ENCODE assay signal across 8 mouse cellular contexts in genomic region chr2:26123079-26123648, GRCm38 (mm10). TPM values are rescaled to one million over a fixed set of nuclear protein-coding genes. Genes with fewer than 3 reads are reported as not detected.
A peak's percentile ranks its signal among the peaks of the same experiment; 100 is the strongest.
DNase-seq lines count a peak whose midpoint lies in the region; ATAC-seq lines count a peak whose summit lies in the region.

Nacc2 (minus strand) TSS chr2:26123220.

- WGBS in forebrain, embryonic 15.5 days = 29% methylated on average over 9 of the region's 9 CpGs
- WGBS in hindbrain, embryonic 12.5 days = 27% methylated on average over 9 of the region's 9 CpGs
- WGBS in limb, embryonic 15.5 days = 25% methylated on average over 9 of the region's 9 CpGs
- WGBS in stomach, embryonic 16.5 days = 26% methylated on average over 9 of the region's 9 CpGs

- no peak for ATAC-seq in erythroblast, adult 5-6 weeks (replicated peaks; ENCODE audit: low FRiP score, poor library complexity, severe bottlenecking)
- no peak for ATAC-seq in forebrain, embryonic 15.5 days (replicated peaks)
- no peak for ATAC-seq in hindbrain, embryonic 12.5 days (ENCODE audit: low FRiP score)
- ATAC-seq in limb, embryonic 15.5 days (ENCODE audit: insufficient number of reproducible peaks, low FRiP score, low TSS enrichment, low read depth) = no peak
- no peak for ATAC-seq in stomach, embryonic 16.5 days (ENCODE audit: insufficient read depth, low FRiP score)

- peaks cover 53% of the 10 kb centered on the region for H3K27me3 ChIP-seq in erythroblast, embryonic 14.5 days (ENCODE audit: control insufficient read depth)
- H3K27me3 ChIP-seq in forebrain, embryonic 15.5 days = peaks cover 39% of the 10 kb centered on the region
- peaks cover 54% of the 10 kb centered on the region for H3K27me3 ChIP-seq in hindbrain, embryonic 12.5 days
- peaks cover 21% of the 10 kb centered on the region for H3K27me3 ChIP-seq in limb, embryonic 15.5 days
- no peaks in the 10 kb centered on the region for H3K27me3 ChIP-seq in stomach, embryonic 16.5 days (ENCODE audit: control insufficient read depth, insufficient read depth, low read length)

- H3K9ac ChIP-seq in forebrain, embryonic 15.5 days (replicated peaks) = peak within 1 kb of the TSS; percentile 54
- H3K9ac ChIP-seq in hindbrain, embryonic 12.5 days = peak within 1 kb of the TSS; percentile 74
- peak within 1 kb of the TSS; percentile 62 for H3K9ac ChIP-seq in limb, embryonic 15.5 days
- peak within 1 kb of the TSS; percentile 85 for H3K9ac ChIP-seq in stomach, embryonic 16.5 days (ENCODE audit: low read length)

- H3K27ac ChIP-seq in forebrain, embryonic 15.5 days (replicated peaks) = no peak within 1 kb of the TSS
- H3K27ac ChIP-seq in hindbrain, embryonic 12.5 days = no peak within 1 kb of the TSS
- peak within 1 kb of the TSS; percentile 62 for H3K27ac ChIP-seq in limb, embryonic 15.5 days
- H3K27ac ChIP-seq in stomach, embryonic 16.5 days (ENCODE audit: low read length) = peak within 1 kb of the TSS; percentile 28; the same call in 1 of the 2 replicates

- peaks cover 24% of the 10 kb centered on the region for H3K4me1 ChIP-seq in erythroblast, embryonic 14.5 days (ENCODE audit: control insufficient read depth)
- peaks cover 24% of the 10 kb centered on the region for H3K4me1 ChIP-seq in forebrain, embryonic 15.5 days
- H3K4me1 ChIP-seq in hindbrain, embryonic 12.5 days = peaks cover 20% of the 10 kb centered on the region
- peaks cover 27% of the 10 kb centered on the region for H3K4me1 ChIP-seq in limb, embryonic 15.5 days
- H3K4me1 ChIP-seq in stomach, embryonic 16.5 days (ENCODE audit: control insufficient read depth, insufficient read depth, low read length) = peaks cover 28% of the 10 kb centered on the region

- peaks cover 3% of the 10 kb centered on the region; the same call in 1 of the 2 replicates for H3K9me3 ChIP-seq in erythroblast, embryonic 14.5 days (ENCODE audit: control insufficient read depth, low read length)
- no peaks in the 10 kb centered on the region for H3K9me3 ChIP-seq in forebrain, embryonic 15.5 days
- H3K9me3 ChIP-seq in hindbrain, embryonic 12.5 days (replicated peaks) = no peaks in the 10 kb centered on the region
- no peaks in the 10 kb centered on the region for H3K9me3 ChIP-seq in limb, embryonic 15.5 days
- H3K9me3 ChIP-seq in stomach, embryonic 16.5 days (replicated peaks; ENCODE audit: control insufficient read depth, low read length) = no peaks in the 10 kb centered on the region

- H3K4me3 ChIP-seq in erythroblast, embryonic 14.5 days (replicated peaks) = peak within 1 kb of the TSS; percentile 64
- H3K4me3 ChIP-seq in forebrain, embryonic 15.5 days = peak within 1 kb of the TSS; percentile 80
- H3K4me3 ChIP-seq in hindbrain, embryonic 12.5 days = peak within 1 kb of the TSS; percentile 83
- H3K4me3 ChIP-seq in limb, embryonic 15.5 days = peak within 1 kb of the TSS; percentile 74
- H3K4me3 ChIP-seq in stomach, embryonic 16.5 days (replicated peaks; ENCODE audit: low read length) = peak within 1 kb of the TSS; percentile 63

- H3K36me3 ChIP-seq in erythroblast, embryonic 14.5 days (ENCODE audit: control insufficient read depth) = no peaks in the 10 kb centered on the region
- no peaks in the 10 kb centered on the region for H3K36me3 ChIP-seq in forebrain, embryonic 15.5 days
- no peaks in the 10 kb centered on the region for H3K36me3 ChIP-seq in hindbrain, embryonic 12.5 days
- H3K36me3 ChIP-seq in limb, embryonic 15.5 days = no peaks in the 10 kb centered on the region
- no peaks in the 10 kb centered on the region for H3K36me3 ChIP-seq in stomach, embryonic 16.5 days (ENCODE audit: control insufficient read depth, insufficient read depth, low read length)

- H3K4me2 ChIP-seq in forebrain, embryonic 15.5 days (replicated peaks) = peak within 1 kb of the TSS; percentile 98
- peak within 1 kb of the TSS; percentile 97 for H3K4me2 ChIP-seq in hindbrain, embryonic 12.5 days (replicated peaks)
- peak within 1 kb of the TSS; percentile 98 for H3K4me2 ChIP-seq in limb, embryonic 15.5 days
- peak within 1 kb of the TSS; percentile 96 for H3K4me2 ChIP-seq in stomach, embryonic 16.5 days (ENCODE audit: low read depth, low read length)

- DNase-seq in ZHBTc4 (ENCODE audit: low read depth, low spot score) = peak; percentile 42
- DNase-seq in thymus, postnatal 36 days = no peak

RNA-seq across cellular contexts. Expression of gene Nacc2, which starts in this region (rescaled TPM):
- polyA plus RNA-seq in erythroblast, embryonic 14.5 days (2012) = 0.08 and 0.17 TPM in 2 replicates
- total RNA-seq in erythroblast, adult 5-6 weeks (2015; ENCODE audit: low replicate concordance) = 1.0 TPM in 1 of 2 replicates, not detected in the other
- 0.77 and 3.3 TPM in 2 replicates for total RNA-seq in erythroblast, adult 5-6 weeks (2017; ENCODE audit: low replicate concordance)
- 12.4 and 13.5 TPM in 2 replicates for polyA plus RNA-seq in forebrain, embryonic 15.5 days (2015; fragmentation: Nextera tagmentation; extraction: Ambion mirVana)
- 12.6 and 15.0 TPM in 2 replicates for polyA plus RNA-seq in hindbrain, embryonic 12.5 days (2016; fragmentation: Nextera tagmentation; extraction: Ambion mirVana)
- 5.5 TPM in 2 replicates for polyA plus RNA-seq in limb, embryonic 15.5 days (2015; fragmentation: Nextera tagmentation; extraction: Ambion mirVana)
- polyA plus RNA-seq in stomach, embryonic 16.5 days (2015; fragmentation: Nextera tagmentation; extraction: Ambion mirVana) = 16.8 and 18.8 TPM in 2 replicates

Comparison
In these comparisons a context has a peak if more than half of its experiments do, and no peak if none do; other contexts are left out.
1. H3K27ac ChIP-seq: peak in limb, embryonic 15.5 days (single experiment) and stomach, embryonic 16.5 days (single experiment); none in forebrain, embryonic 15.5 days (single experiment) and hindbrain, embryonic 12.5 days (single experiment).
2. Peak in every context shown above with its lines, with median percentiles within 50 percentile points of each other: H3K4me3 ChIP-seq, H3K4me2 ChIP-seq and H3K9ac ChIP-seq.